Mouse (Mus musculus): ENCODE measurements at regions not wholly inside any gene's neighbourhood (a gene's known extent, or its start where the extent isn't known, plus 50 kb on each side); places are given as distances from the start of the nearest gene placed in this dataset.

DNA sequence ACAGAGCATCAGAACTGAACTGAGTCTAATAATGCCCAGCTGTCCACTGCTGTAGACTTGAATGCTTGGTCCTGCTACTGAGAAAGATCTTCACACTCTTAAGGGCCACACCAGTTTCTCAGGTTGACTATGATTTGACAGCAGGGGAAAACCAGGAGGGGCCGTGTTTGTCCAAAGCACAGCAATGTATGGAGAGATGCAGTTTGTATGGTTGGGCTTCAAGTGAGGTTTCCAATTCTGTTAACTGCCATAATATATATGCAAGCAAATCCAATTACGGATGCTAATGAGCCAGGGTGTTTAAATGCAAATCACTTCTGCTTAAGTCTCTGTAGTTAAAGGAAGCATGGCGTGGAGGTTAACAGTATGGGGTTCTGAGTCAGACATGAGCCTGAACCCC lies 157.2 kb upstream of the 1700056E22Rik start:
- TF ChIP-seq CTCF (IDR thresholded peaks at IDR 0.05; ENCODE audit: extremely low read depth, insufficient read depth, low read length) (no peak), POLR2A (IDR thresholded peaks at IDR 0.05; ENCODE audit: extremely low read depth, insufficient read depth, low read length) (no peak)

All from cortical plate, adult 2 months (tissue).